Mouse (Mus musculus): Measurements from ENCODE around the gene Rrp12. TPM values are rescaled to one million over a fixed set of nuclear protein-coding genes. Genes with fewer than 3 reads are reported as not detected.

Gene Rrp12
- polyA plus RNA-seq, 1 experiment from 2014 or later: 24.3 TPM

DNA sequence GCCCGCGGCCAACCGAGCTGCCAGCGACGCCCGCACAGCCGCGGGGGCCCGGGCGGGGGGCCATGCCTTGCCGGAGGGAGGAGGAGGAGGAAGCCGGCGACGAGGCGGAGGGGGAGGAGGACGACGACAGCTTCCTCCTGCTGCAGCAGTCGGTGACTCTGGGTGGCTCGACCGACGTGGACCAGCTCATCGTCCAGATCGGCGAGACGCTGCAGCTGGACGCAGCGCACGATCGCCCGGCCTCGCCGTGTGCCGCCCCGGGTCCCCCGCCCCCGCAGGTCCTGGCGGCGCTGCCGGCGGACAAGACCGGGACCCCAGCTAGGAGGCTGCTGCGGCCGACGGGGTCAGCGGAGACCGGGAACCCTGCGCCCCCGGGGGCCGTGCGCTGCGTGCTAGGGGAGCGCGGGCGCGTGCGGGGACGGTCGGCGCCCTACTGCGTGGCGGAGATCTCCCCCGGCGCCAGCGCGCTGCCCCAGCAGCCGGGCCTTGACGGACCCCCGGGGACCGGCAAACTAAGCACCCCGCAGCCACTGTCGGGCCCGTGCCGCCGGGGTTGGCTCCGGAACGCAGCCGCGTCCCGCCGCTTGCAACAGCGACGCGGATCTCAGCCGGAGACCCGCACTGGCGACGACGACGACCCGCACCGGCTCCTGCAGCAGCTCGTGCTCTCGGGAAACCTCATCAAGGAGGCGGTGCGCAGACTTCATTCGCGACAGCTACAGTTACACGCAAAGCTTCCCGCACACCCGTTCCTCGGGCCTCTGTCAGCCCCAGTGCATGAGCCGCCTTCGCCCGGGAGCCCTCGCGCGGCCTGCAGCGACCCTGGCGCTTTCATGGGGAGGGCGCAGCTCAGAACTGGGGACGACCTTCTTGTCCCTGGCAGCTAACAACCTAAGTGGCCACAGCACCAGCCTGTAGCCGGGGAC is 65.6 kb downstream of the Rrp12 start:
- H3K9me3 ChIP-seq: no peaks in the 10 kb centered on the region
- H3K4me1 ChIP-seq: peaks cover 41% of the 10 kb centered on the region
- ATAC-seq (ENCODE audit: low FRiP score): peak; percentile 53
- peaks cover 18% of the 10 kb centered on the region; the same call in 1 of the 2 replicates for H3K27me3 ChIP-seq
- peak overlapping the region; percentile 92 for H3K27ac ChIP-seq
- under 1% methylated on average over 107 of the region's 112 CpGs for WGBS
- H3K36me3 ChIP-seq (replicated peaks): no peaks in the 10 kb centered on the region
- H3K9ac ChIP-seq: peak overlapping the region; percentile 80
- peak overlapping the region; percentile 86 for H3K4me3 ChIP-seq (replicated peaks)
- peak overlapping the region; percentile 99 for H3K4me2 ChIP-seq

DNA sequence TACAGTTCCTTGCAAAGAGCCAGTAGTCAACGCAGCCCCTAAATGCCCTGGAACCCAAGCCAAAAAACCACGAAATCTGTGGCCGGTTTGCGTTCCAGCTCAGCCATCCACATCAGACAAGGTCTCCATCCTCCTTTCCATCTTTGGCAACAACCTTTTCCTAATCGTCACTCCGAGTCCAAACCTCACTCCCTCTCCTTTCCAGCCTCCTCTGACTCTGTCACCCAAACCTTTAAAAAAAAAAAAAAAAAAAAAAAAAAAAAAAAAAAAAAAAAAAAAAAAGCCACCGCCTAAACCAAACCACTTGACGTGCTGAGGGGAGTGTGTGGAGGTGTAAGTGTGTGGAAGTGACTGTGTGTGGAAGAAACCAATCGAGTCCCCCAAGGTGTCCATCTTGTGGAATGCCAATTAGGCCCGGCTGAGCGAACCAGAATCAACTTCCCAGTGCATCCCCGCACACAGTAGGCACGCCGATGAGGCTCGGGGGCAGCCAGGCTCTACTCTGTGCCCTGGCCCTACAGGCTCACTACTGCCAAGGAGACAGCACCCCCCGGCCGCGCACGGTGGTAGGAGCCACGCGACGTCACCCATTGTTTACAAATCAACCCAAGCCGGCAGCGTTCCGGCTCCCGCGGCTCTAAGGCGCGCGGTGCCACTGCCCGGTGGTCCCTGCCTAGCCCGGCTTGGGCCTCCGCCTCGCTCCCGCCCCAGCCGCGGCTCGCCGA is 66.4 kb downstream of the Rrp12 start, which contains the start of gene Frat1:
TSS of gene Frat1 (plus strand) at position 590 of the 725 bp plus-strand sequence.
- Histone ChIP-seq H3K4me3 (replicated peaks) (peak within 1 kb of the TSS; percentile 86), H3K36me3 (replicated peaks) (no peaks in the 10 kb centered on the region), H3K27ac (peak within 1 kb of the TSS; percentile 92), H3K4me2 (peak within 1 kb of the TSS; percentile 99), H3K27me3 (peaks cover 18% of the 10 kb centered on the region; the same call in 1 of the 2 replicates), H3K4me1 (peaks cover 36% of the 10 kb centered on the region), H3K9ac (peak within 1 kb of the TSS; percentile 80), H3K9me3 (no peaks in the 10 kb centered on the region)
- peak; percentile 94 for ATAC-seq (ENCODE audit: low FRiP score)
- under 1% methylated on average over 37 of the region's 39 CpGs for WGBS

DNA sequence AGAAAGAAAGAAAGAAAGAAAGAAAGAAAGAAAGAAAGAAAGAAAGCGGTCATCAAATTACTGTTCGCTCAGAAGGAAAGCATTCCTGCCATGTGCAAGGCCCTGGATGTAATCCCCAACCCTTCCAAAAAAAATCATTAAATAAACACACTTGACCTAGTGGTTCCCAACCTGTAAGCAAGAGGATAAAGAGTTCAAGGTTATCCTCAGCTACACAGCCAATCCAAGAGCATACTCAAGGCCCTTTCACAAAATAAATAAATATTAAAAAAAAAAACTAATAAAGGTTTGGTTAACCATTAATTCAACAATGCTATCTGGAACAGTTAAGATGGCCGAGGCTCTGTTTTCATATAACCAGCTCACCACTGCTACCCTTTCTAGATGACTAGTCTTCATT is 67.0 kb downstream of the Rrp12 start:
- Histone ChIP-seq H3K4me1 (peaks cover 36% of the 10 kb centered on the region), H3K36me3 (replicated peaks) (no peaks in the 10 kb centered on the region), H3K9ac (no peak overlapping the region), H3K4me3 (replicated peaks) (peak overlapping the region; percentile 86), H3K9me3 (no peaks in the 10 kb centered on the region), H3K27me3 (peaks cover 18% of the 10 kb centered on the region; the same call in 1 of the 2 replicates), H3K4me2 (peak overlapping the region; percentile 99), H3K27ac (peak overlapping the region; percentile 82)
- 65% methylated on average over 3 of the region's 3 CpGs for WGBS
- ATAC-seq (ENCODE audit: low FRiP score): no peak

GRCm38 (mm10) chr19:41826529-41826928 is 69.4 kb downstream of the Rrp12 start:
- Histone ChIP-seq H3K4me2 (no peak overlapping the region), H3K4me1 (peaks cover 14% of the 10 kb centered on the region), H3K9me3 (no peaks in the 10 kb centered on the region), H3K4me3 (replicated peaks) (no peak overlapping the region), H3K27me3 (peaks cover 3% of the 10 kb centered on the region; the same call in 1 of the 2 replicates), H3K9ac (no peak overlapping the region), H3K36me3 (replicated peaks) (no peaks in the 10 kb centered on the region), H3K27ac (no peak overlapping the region)
- no peak for ATAC-seq (ENCODE audit: low FRiP score)
- 76% methylated on average over 3 of the region's 3 CpGs for WGBS

GRCm38 (mm10) chr19:41824950-41825349 is 71.0 kb downstream of the Rrp12 start:
- no peak overlapping the region for H3K4me3 ChIP-seq (replicated peaks)
- no peaks in the 10 kb centered on the region for H3K9me3 ChIP-seq
- H3K27ac ChIP-seq: no peak overlapping the region
- no peak overlapping the region for H3K4me2 ChIP-seq
- no peaks in the 10 kb centered on the region for H3K27me3 ChIP-seq
- no peaks in the 10 kb centered on the region for H3K36me3 ChIP-seq (replicated peaks)
- WGBS: 88% methylated on average over 5 of the region's 5 CpGs
- ATAC-seq (ENCODE audit: low FRiP score): no peak
- H3K9ac ChIP-seq: no peak overlapping the region
- H3K4me1 ChIP-seq: peaks cover 3% of the 10 kb centered on the region; the same call in 1 of the 2 replicates

GRCm38 (mm10) chr19:41822589-41822988 is 73.4 kb downstream of the Rrp12 start:
- ATAC-seq (ENCODE audit: low FRiP score): no peak
- Histone ChIP-seq H3K4me3 (replicated peaks) (no peak overlapping the region), H3K4me2 (no peak overlapping the region), H3K27me3 (no peaks in the 10 kb centered on the region), H3K9me3 (no peaks in the 10 kb centered on the region), H3K9ac (no peak overlapping the region), H3K4me1 (no peaks in the 10 kb centered on the region), H3K36me3 (replicated peaks) (no peaks in the 10 kb centered on the region), H3K27ac (no peak overlapping the region)
- 89% methylated on average over 1 of the region's 1 CpGs for WGBS

- no peak overlapping the region for H3K27ac ChIP-seq
- H3K36me3 ChIP-seq (replicated peaks): no peaks in the 10 kb centered on the region
- H3K9ac ChIP-seq: no peak overlapping the region
- no peaks in the 10 kb centered on the region for H3K27me3 ChIP-seq
- H3K4me3 ChIP-seq (replicated peaks): no peak overlapping the region
- H3K9me3 ChIP-seq: no peaks in the 10 kb centered on the region
- H3K4me1 ChIP-seq: no peaks in the 10 kb centered on the region
- WGBS: 10% methylated on average over 5 of the region's 5 CpGs
- ATAC-seq (ENCODE audit: low FRiP score): no peak
- H3K4me2 ChIP-seq: no peak overlapping the region
These were observed 74.5 kb downstream of the Rrp12 start for GRCm38 (mm10) chr19:41821436-41821835.

DNA sequence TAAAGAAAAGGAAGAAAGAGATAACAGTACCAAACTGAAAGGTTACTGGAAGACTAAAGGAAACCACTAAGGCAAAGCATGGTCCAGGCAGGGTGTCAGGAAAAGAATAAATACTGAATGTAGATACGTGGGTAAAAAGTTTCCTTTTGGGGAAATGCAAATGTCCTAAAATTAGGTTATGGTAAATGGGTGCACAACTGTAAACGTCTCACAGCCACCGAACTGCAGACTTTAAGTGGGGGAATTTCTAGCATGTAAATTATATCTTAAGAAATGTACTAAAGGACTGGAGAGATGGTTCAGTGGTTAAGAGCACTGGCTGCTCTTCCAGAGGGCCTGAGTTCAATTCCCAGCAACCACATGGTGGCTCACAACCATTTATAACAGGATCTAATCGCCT is 77.2 kb downstream of the Rrp12 start:
- 86% methylated on average over 4 of the region's 4 CpGs for WGBS
- Histone ChIP-seq H3K4me3 (replicated peaks) (no peak overlapping the region), H3K36me3 (replicated peaks) (no peaks in the 10 kb centered on the region), H3K27ac (no peak overlapping the region), H3K9ac (no peak overlapping the region), H3K4me2 (no peak overlapping the region), H3K27me3 (no peaks in the 10 kb centered on the region), H3K9me3 (no peaks in the 10 kb centered on the region), H3K4me1 (no peaks in the 10 kb centered on the region)
- ATAC-seq (ENCODE audit: low FRiP score): no peak

- Histone ChIP-seq H3K9me3 (no peaks in the 10 kb centered on the region), H3K36me3 (replicated peaks) (no peaks in the 10 kb centered on the region), H3K9ac (no peak overlapping the region), H3K27ac (no peak overlapping the region), H3K4me1 (no peaks in the 10 kb centered on the region), H3K4me3 (replicated peaks) (no peak overlapping the region), H3K4me2 (no peak overlapping the region), H3K27me3 (no peaks in the 10 kb centered on the region)
- 54% methylated on average over 10 of the region's 10 CpGs for WGBS
- ATAC-seq (ENCODE audit: low FRiP score): no peak
These were observed 78.6 kb downstream of the Rrp12 start for GRCm38 (mm10) chr19:41817325-41817724.

GRCm38 (mm10) chr19:41816915-41817314 is 79.1 kb downstream of the Rrp12 start:
- no peak for ATAC-seq (ENCODE audit: low FRiP score)
- H3K4me2 ChIP-seq: no peak overlapping the region
- WGBS: 64% methylated on average over 5 of the region's 5 CpGs

DNA sequence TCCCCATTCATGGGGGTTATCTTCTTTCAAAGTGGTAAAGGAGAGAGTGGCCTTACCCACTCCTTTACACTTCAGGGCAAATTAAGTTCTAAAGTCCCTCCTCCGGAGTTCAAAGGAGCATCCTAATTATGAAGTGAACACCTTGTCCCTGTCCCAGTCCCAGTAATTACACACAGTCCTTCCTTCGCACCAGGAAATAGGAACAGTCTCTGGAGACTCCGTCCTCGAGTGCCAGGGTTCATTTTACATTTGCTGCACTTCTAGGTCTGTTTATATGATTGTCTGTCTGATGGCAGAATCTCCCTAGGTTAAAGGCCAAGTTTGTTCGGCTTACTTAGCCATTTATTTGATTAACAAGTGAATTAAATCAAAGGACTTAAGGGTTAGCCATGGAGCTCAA is 79.6 kb downstream of the Rrp12 start:
- Histone ChIP-seq H3K27ac (no peak overlapping the region), H3K36me3 (replicated peaks) (no peaks in the 10 kb centered on the region), H3K4me2 (no peak overlapping the region), H3K4me3 (replicated peaks) (no peak overlapping the region), H3K27me3 (no peaks in the 10 kb centered on the region), H3K9me3 (no peaks in the 10 kb centered on the region), H3K9ac (no peak overlapping the region), H3K4me1 (no peaks in the 10 kb centered on the region)
- WGBS: 78% methylated on average over 5 of the region's 5 CpGs
- no peak for ATAC-seq (ENCODE audit: low FRiP score)

More at GRCm38 (mm10) chr19:41816915-41817314, 79.1 kb downstream of the Rrp12 start:
- H3K9ac ChIP-seq: no peak overlapping the region
- no peaks in the 10 kb centered on the region for H3K27me3 ChIP-seq
- no peaks in the 10 kb centered on the region for H3K9me3 ChIP-seq
- no peak overlapping the region for H3K27ac ChIP-seq
- H3K4me3 ChIP-seq (replicated peaks): no peak overlapping the region
- H3K36me3 ChIP-seq (replicated peaks): no peaks in the 10 kb centered on the region
- H3K4me1 ChIP-seq: no peaks in the 10 kb centered on the region

DNA sequence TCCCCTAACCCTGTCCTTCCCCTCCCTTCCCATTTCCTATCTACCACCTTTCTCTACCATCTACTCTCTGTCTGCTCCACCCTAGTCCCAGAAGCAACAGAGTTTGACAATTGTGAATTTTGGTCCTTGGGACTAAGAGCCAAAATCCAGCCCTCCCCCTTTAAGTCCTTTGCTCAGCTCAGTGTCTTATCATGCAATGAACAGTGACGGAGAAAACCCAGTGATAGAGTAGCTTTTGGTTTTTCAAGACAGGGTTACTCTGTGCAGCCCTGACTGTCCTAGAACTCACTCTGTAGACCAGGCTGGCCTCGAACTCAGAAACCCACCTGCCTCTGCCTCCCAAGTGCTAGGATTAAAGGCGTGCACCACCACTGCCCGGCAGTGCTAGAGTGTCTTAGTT is 82.6 kb downstream of the Rrp12 start:
- Histone ChIP-seq H3K9me3 (no peaks in the 10 kb centered on the region), H3K27me3 (no peaks in the 10 kb centered on the region), H3K27ac (no peak overlapping the region), H3K4me3 (replicated peaks) (no peak overlapping the region), H3K4me1 (no peaks in the 10 kb centered on the region), H3K4me2 (no peak overlapping the region), H3K9ac (no peak overlapping the region), H3K36me3 (replicated peaks) (no peaks in the 10 kb centered on the region)
- ATAC-seq (ENCODE audit: low FRiP score): no peak
- 90% methylated on average over 4 of the region's 4 CpGs for WGBS
